Mouse (Mus musculus): Measurements from ENCODE around the gene Sh3pxd2a. TPM values are rescaled to one million over a fixed set of nuclear protein-coding genes. Genes with fewer than 3 reads are reported as not detected.

Sh3pxd2a gene
- polyA plus RNA-seq, 1 experiment from 2014 or later = 2.1 TPM

DNA sequence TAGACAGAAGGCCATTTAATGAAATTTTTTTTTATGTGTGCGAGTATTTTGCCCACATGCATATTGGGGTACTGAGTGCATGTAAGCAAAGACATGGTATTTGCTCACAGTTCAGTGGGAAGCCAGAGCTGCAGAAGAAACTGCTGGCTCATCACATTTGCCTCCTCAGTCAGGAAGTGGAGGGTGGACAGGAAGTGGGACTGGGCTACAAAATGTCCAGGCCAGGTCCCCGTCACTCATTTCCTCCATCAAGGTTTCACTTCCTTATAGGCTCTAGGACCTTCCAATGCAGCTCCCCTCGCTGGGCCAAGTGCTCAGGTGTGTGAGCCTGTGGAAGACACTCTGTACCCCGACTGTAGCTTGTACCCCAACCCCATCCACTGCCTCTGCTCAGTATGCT, 239.5 kb downstream of the Sh3pxd2a start:
- H3K9me3 ChIP-seq (ENCODE audit: control insufficient read depth, low read length) = no peaks in the 10 kb centered on the region
- peaks cover 6% of the 10 kb centered on the region; the same call in 1 of the 2 replicates for H3K4me1 ChIP-seq (ENCODE audit: control insufficient read depth, insufficient read depth, low read length)
- H3K27ac ChIP-seq (ENCODE audit: low read depth, low read length) = no peak overlapping the region
- no peak overlapping the region for H3K4me2 ChIP-seq (ENCODE audit: low read depth, low read length)
- H3K27me3 ChIP-seq (ENCODE audit: control insufficient read depth, insufficient read depth, low read length) = no peaks in the 10 kb centered on the region
- ATAC-seq (ENCODE audit: low read depth) = no peak
- no peak overlapping the region for H3K9ac ChIP-seq (replicated peaks; ENCODE audit: low read depth, low read length)
- no peaks in the 10 kb centered on the region for H3K36me3 ChIP-seq (ENCODE audit: control insufficient read depth, insufficient read depth, low read length)
- H3K4me3 ChIP-seq (ENCODE audit: low read depth, low read length) = no peak overlapping the region
- 86% methylated on average over 4 of the region's 4 CpGs for WGBS

- Histone ChIP-seq H3K4me1 (ENCODE audit: control insufficient read depth, insufficient read depth, low read length) (no peaks in the 10 kb centered on the region), H3K4me3 (ENCODE audit: low read depth, low read length) (no peak overlapping the region), H3K27ac (ENCODE audit: low read depth, low read length) (no peak overlapping the region), H3K36me3 (ENCODE audit: control insufficient read depth, insufficient read depth, low read length) (no peaks in the 10 kb centered on the region), H3K4me2 (ENCODE audit: low read depth, low read length) (no peak overlapping the region), H3K27me3 (ENCODE audit: control insufficient read depth, insufficient read depth, low read length) (no peaks in the 10 kb centered on the region), H3K9ac (replicated peaks; ENCODE audit: low read depth, low read length) (no peak overlapping the region), H3K9me3 (ENCODE audit: control insufficient read depth, low read length) (no peaks in the 10 kb centered on the region)
- WGBS = 73% methylated on average over 15 of the region's 15 CpGs
- ATAC-seq (ENCODE audit: low read depth) = no peak
These were observed 241.2 kb downstream of the Sh3pxd2a start for GRCm38 (mm10) chr19:47222841-47223557.

- no peaks in the 10 kb centered on the region for H3K9me3 ChIP-seq (ENCODE audit: control insufficient read depth, low read length)
- ATAC-seq (ENCODE audit: low read depth) = peak; percentile 53; the same call in 1 of the 2 replicates
- WGBS = 83% methylated on average over 8 of the region's 8 CpGs
- H3K36me3 ChIP-seq (ENCODE audit: control insufficient read depth, insufficient read depth, low read length) = no peaks in the 10 kb centered on the region
- no peaks in the 10 kb centered on the region for H3K27me3 ChIP-seq (ENCODE audit: control insufficient read depth, insufficient read depth, low read length)
- no peak overlapping the region for H3K27ac ChIP-seq (ENCODE audit: low read depth, low read length)
- no peak overlapping the region for H3K9ac ChIP-seq (replicated peaks; ENCODE audit: low read depth, low read length)
- H3K4me2 ChIP-seq (ENCODE audit: low read depth, low read length) = no peak overlapping the region
- H3K4me3 ChIP-seq (ENCODE audit: low read depth, low read length) = no peak overlapping the region
- H3K4me1 ChIP-seq (ENCODE audit: control insufficient read depth, insufficient read depth, low read length) = no peaks in the 10 kb centered on the region
These were observed 241.9 kb downstream of the Sh3pxd2a start for GRCm38 (mm10) chr19:47222154-47222840.

DNA sequence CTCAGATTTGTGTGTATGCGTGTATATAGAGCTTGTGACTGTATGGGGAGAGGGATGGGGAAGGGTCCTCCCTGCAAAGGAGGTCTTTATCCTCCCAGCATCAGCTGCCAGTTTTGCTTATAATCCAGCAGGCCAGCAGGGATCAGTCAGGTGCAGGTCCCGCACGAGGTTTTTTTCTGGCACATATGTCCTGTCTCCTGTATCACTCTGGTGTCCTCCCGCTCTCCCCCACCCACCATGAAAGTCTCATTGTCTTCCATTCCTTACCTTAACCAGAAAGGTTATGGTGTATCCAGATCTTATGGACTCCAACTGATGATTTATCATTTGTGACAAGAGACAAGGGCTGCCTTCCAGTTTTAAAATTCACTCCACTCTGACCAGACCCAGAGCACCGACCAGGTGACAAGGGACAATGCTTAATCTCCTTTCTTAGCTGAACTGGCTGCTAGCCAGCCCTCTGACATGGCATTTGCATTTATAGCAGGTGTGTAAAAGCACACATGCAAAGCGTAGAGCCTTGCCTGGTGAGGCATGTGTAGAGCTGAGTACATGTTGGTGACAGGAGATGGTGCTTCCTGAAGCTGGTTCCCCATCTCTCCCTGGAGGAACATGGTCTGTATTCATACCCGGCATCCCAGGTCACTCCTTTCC, 242.6 kb downstream of the Sh3pxd2a start:
- Histone ChIP-seq H3K4me3 (ENCODE audit: low read depth, low read length) (no peak overlapping the region), H3K4me2 (ENCODE audit: low read depth, low read length) (no peak overlapping the region), H3K9me3 (ENCODE audit: control insufficient read depth, low read length) (no peaks in the 10 kb centered on the region), H3K4me1 (ENCODE audit: control insufficient read depth, insufficient read depth, low read length) (no peaks in the 10 kb centered on the region), H3K27ac (ENCODE audit: low read depth, low read length) (no peak overlapping the region), H3K9ac (replicated peaks; ENCODE audit: low read depth, low read length) (no peak overlapping the region), H3K27me3 (ENCODE audit: control insufficient read depth, insufficient read depth, low read length) (no peaks in the 10 kb centered on the region), H3K36me3 (ENCODE audit: control insufficient read depth, insufficient read depth, low read length) (no peaks in the 10 kb centered on the region)
- ATAC-seq (ENCODE audit: low read depth) = no peak
- WGBS = 62% methylated on average over 7 of the region's 7 CpGs

GRCm38 (mm10) chr19:47221006-47221405, 243.2 kb downstream of the Sh3pxd2a start:
- no peak overlapping the region for H3K27ac ChIP-seq (ENCODE audit: low read depth, low read length)
- H3K27me3 ChIP-seq (ENCODE audit: control insufficient read depth, insufficient read depth, low read length) = no peaks in the 10 kb centered on the region
- WGBS = 81% methylated on average over 4 of the region's 4 CpGs
- H3K9ac ChIP-seq (replicated peaks; ENCODE audit: low read depth, low read length) = no peak overlapping the region
- H3K4me3 ChIP-seq (ENCODE audit: low read depth, low read length) = no peak overlapping the region
- no peaks in the 10 kb centered on the region for H3K36me3 ChIP-seq (ENCODE audit: control insufficient read depth, insufficient read depth, low read length)
- no peak for ATAC-seq (ENCODE audit: low read depth)
- no peak overlapping the region for H3K4me2 ChIP-seq (ENCODE audit: low read depth, low read length)
- H3K4me1 ChIP-seq (ENCODE audit: control insufficient read depth, insufficient read depth, low read length) = no peaks in the 10 kb centered on the region
- H3K9me3 ChIP-seq (ENCODE audit: control insufficient read depth, low read length) = no peaks in the 10 kb centered on the region

- 93% methylated on average over 2 of the region's 2 CpGs for WGBS
- ATAC-seq (ENCODE audit: low read depth) = no peak
- no peak overlapping the region for H3K4me3 ChIP-seq (ENCODE audit: low read depth, low read length)
These were observed 244.0 kb downstream of the Sh3pxd2a start for GRCm38 (mm10) chr19:47220232-47220631.

GRCm38 (mm10) chr19:47219622-47220021, 244.6 kb downstream of the Sh3pxd2a start:
- 79% methylated on average over 4 of the region's 4 CpGs for WGBS
- H3K36me3 ChIP-seq (ENCODE audit: control insufficient read depth, insufficient read depth, low read length) = no peaks in the 10 kb centered on the region
- H3K4me3 ChIP-seq (ENCODE audit: low read depth, low read length) = no peak overlapping the region
- H3K9me3 ChIP-seq (ENCODE audit: control insufficient read depth, low read length) = no peaks in the 10 kb centered on the region
- H3K27me3 ChIP-seq (ENCODE audit: control insufficient read depth, insufficient read depth, low read length) = no peaks in the 10 kb centered on the region
- H3K9ac ChIP-seq (replicated peaks; ENCODE audit: low read depth, low read length) = no peak overlapping the region
- H3K27ac ChIP-seq (ENCODE audit: low read depth, low read length) = no peak overlapping the region
- no peak for ATAC-seq (ENCODE audit: low read depth)
- H3K4me2 ChIP-seq (ENCODE audit: low read depth, low read length) = no peak overlapping the region
- H3K4me1 ChIP-seq (ENCODE audit: control insufficient read depth, insufficient read depth, low read length) = no peaks in the 10 kb centered on the region

More at GRCm38 (mm10) chr19:47220232-47220631, 244.0 kb downstream of the Sh3pxd2a start:
- Histone ChIP-seq H3K36me3 (ENCODE audit: control insufficient read depth, insufficient read depth, low read length) (no peaks in the 10 kb centered on the region), H3K9me3 (ENCODE audit: control insufficient read depth, low read length) (no peaks in the 10 kb centered on the region), H3K9ac (replicated peaks; ENCODE audit: low read depth, low read length) (no peak overlapping the region), H3K27me3 (ENCODE audit: control insufficient read depth, insufficient read depth, low read length) (no peaks in the 10 kb centered on the region), H3K27ac (ENCODE audit: low read depth, low read length) (no peak overlapping the region), H3K4me2 (ENCODE audit: low read depth, low read length) (no peak overlapping the region), H3K4me1 (ENCODE audit: control insufficient read depth, insufficient read depth, low read length) (no peaks in the 10 kb centered on the region)

- ATAC-seq (ENCODE audit: low read depth) = no peak
- WGBS = 82% methylated on average over 5 of the region's 5 CpGs
- no peak overlapping the region for H3K27ac ChIP-seq (ENCODE audit: low read depth, low read length)
These were observed 247.4 kb downstream of the Sh3pxd2a start for GRCm38 (mm10) chr19:47216766-47217165.

DNA sequence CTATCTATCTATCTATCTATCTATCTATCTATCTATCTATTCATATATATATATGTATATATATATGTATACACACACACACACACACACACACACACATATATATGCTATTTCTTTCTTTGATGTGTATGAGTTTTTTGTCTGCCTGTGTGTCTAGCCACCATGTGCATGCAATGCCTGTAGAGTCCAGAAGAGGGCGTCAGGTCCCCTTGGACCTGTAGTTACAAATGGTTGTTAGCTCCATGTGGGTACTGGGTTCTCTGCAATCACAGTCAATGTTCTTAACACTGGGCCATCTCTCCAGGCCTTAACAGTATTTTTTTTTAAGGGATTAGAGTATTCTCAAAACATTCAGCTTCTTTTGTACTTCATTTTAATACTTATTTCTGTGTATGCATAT, 250.7 kb downstream of the Sh3pxd2a start:
- Histone ChIP-seq H3K4me3 (ENCODE audit: low read depth, low read length) (no peak overlapping the region), H3K9me3 (ENCODE audit: control insufficient read depth, low read length) (no peaks in the 10 kb centered on the region), H3K27ac (ENCODE audit: low read depth, low read length) (no peak overlapping the region), H3K36me3 (ENCODE audit: control insufficient read depth, insufficient read depth, low read length) (no peaks in the 10 kb centered on the region), H3K27me3 (ENCODE audit: control insufficient read depth, insufficient read depth, low read length) (no peaks in the 10 kb centered on the region), H3K4me2 (ENCODE audit: low read depth, low read length) (no peak overlapping the region), H3K9ac (replicated peaks; ENCODE audit: low read depth, low read length) (no peak overlapping the region), H3K4me1 (ENCODE audit: control insufficient read depth, insufficient read depth, low read length) (peaks cover 7% of the 10 kb centered on the region)
- no peak for ATAC-seq (ENCODE audit: low read depth)
- 64% methylated on average over 1 of the region's 1 CpGs for WGBS

More at GRCm38 (mm10) chr19:47216766-47217165, 247.4 kb downstream of the Sh3pxd2a start:
- Histone ChIP-seq H3K4me3 (ENCODE audit: low read depth, low read length) (no peak overlapping the region), H3K9ac (replicated peaks; ENCODE audit: low read depth, low read length) (no peak overlapping the region), H3K4me2 (ENCODE audit: low read depth, low read length) (no peak overlapping the region), H3K36me3 (ENCODE audit: control insufficient read depth, insufficient read depth, low read length) (no peaks in the 10 kb centered on the region), H3K4me1 (ENCODE audit: control insufficient read depth, insufficient read depth, low read length) (peaks cover 7% of the 10 kb centered on the region), H3K27me3 (ENCODE audit: control insufficient read depth, insufficient read depth, low read length) (no peaks in the 10 kb centered on the region), H3K9me3 (ENCODE audit: control insufficient read depth, low read length) (no peaks in the 10 kb centered on the region)

Measured in neural tube, embryonic 14.5 days (tissue).